Mouse (Mus musculus): ENCODE results near the gene Nppa.
"Not testable (repeated sequence)": the region's sequence is repeated elsewhere in the genome, so short reads cannot be mapped to it uniquely, and the experiment has no call there.

Gene Nppa

GRCm38 (mm10) chr4:148011332-148011731 lies 10.8 kb downstream of the Nppa start:
- DNase-seq (ENCODE audit: low spot score in 2 of 2) = no peak

GRCm38 (mm10) chr4:148012216-148012615 lies 11.7 kb downstream of the Nppa start:
- no peak for DNase-seq (ENCODE audit: low spot score in 2 of 2)

DNA sequence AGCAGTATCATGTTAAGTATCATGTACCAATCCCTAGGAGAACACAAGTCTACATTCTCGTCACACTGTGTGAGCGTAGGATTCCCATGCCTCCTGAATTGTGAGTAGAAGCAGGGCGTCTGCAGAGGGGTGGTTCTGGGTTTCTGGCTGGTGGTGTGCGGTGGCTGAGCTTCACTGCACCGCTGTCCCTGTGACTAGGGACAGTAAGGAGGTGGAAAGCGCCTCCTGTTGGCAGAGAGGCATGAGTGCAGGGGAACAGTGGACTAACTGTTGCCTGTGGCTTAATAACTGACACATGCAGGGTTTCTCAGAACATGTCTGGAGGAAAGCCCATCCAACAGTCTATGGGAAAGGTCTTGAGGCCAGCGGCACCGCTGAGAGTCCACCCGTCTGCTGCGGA lies 14.9 kb downstream of the Nppa start:
- no peak for DNase-seq (ENCODE audit: low spot score in 2 of 2)

DNA sequence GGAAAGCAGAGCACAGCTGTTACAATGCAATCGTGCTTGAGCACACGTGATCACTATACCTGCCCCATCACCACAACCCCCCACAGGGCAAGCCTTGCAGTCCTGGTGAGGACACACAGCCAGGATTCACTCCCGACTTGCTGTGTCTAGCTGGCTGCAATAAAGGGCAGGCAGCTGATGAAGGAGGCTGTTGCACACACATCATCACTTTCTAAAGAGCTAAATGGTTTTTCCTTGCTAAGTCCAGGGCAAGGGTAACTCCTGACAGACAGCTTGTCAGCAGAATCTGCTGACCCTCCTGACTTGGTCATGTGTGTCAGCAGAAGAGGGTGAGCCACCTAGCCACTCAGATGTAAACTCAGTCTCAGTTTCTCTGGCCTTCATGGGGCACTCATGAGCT lies 16.5 kb downstream of the Nppa start:
- DNase-seq (ENCODE audit: low spot score in 2 of 2) = no peak

DNA sequence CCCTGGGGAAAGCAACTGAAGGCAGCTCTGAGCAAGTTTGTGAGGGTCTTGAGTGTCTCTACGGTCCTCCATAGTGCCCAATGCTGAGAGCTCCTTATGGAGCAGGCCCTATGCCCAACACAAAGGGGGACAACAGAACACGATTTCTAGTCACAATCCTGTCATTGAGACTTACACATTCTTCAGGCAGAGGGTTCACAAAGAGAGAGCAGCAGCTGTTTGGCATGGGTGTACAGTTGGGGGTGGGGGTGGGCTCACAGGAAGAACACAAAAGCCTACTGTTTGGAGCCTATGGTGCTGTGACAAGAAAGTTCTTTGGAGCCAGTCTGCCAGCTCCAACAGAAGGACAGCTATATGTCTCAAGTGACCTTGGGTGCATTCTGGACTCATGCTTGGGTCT lies 17.9 kb downstream of the Nppa start:
- DNase-seq (ENCODE audit: low spot score in 2 of 2) = no peak

GRCm38 (mm10) chr4:148024003-148024402 lies 23.5 kb downstream of the Nppa start:
- no peak for DNase-seq (ENCODE audit: low spot score in 2 of 2)

- no peak for DNase-seq (ENCODE audit: low spot score in 2 of 2)
Measured at GRCm38 (mm10) chr4:148029297-148029696, 28.8 kb downstream of the Nppa start.

DNA sequence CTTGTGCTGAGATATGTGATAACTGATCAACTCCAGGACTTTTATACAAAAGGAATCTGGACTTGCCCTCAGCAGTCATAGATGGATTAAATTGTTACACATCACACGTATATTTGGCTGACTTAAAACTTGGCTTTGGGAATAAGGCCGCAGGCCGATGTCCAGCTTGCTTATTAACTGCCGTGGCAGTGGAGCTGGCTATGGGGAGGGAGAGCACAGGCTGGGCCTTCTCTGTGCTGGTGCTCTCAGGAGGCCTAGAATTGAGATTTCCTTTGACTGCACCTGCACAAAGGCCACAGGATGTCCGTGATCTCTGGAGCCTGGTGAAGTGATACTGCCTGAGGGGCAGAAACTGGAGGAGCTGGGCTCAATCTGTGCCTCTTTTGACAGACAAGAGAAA lies 30.0 kb downstream of the Nppa start:
- DNase-seq (ENCODE audit: low spot score in 2 of 2) = no peak

GRCm38 (mm10) chr4:148033858-148034410 lies 33.4 kb downstream of the Nppa start:
- DNase-seq (ENCODE audit: low spot score in 2 of 2) = no peak

DNA sequence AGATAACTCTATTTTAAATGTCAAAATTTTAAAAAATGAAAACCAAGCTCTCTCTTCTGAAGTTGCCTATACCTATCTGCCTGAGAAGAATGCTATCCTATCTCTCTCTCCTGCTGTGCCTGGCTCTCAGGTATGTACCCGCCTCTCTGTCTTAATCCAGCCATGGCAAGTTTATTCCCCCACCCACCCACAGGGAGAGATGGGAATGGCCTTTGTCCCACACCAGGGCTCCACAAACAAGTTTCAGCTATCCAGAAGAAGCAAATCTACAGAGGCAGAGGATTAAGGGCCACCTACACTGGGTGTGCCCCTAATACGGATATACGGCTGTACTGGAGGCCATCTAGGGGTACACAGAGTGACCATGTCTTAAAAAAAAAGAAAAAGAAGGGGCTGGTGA lies 34.9 kb downstream of the Nppa start:
- no peak for DNase-seq (ENCODE audit: low spot score in 2 of 2)

DNA sequence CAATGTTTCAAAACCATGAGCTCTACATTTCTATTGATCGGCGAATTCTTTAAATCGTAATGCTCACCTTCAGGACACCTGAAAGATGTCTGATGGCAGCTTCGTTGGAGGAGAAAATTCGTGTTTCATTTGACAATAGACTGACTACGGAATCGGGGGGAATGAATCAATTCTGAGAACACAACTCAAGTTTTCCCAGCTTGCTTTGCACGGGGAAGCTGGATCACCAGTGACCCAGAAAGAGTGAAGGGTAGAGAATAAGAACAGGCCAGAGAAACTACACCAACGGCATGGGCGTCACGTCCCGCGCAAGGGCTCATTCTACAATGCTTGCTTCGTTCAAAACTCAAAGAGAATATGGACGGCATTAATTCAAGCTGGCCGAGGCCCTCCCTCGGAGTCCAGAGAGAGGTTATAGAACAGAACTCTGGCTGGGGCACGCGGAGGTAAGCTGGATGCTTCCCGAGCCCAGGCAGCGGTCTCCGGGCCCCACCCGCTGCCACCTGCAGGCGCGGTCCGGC lies 37.6 kb downstream of the Nppa start:
- no peak for DNase-seq (ENCODE audit: low spot score in 2 of 2)

DNA sequence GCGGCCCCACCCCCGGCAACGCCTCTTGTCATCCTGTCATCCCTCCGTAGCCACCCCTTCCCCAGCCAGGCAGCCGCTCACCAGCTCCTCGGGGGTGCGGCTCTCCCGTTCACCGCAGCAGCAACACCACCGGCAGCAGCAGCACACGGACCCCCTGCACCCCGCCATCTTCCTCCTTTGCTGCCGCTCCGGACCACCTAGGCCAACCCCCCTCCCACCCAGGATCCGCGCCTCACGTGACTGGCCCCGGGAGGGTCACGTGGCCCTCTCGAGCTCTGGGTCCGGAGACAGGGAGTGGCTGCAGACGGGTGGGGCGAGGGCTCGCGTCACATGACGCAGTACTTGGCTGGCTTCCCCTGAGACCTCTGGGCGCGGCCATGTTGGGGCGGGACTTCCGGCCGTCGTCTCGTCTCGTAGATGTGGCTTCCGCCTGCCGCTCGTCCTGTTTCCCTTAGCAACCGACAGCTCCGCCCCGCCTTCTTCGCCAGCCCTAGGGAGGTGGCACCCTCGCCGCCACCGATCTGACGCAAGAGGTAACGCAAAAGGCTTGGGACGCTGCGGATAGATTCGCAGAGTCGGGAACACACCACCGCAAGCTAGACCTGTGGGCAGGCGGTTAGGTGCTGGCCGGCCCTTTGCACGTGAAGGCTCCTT lies 38.2 kb downstream of the Nppa start, which contains the start of the genes Clcn6 and Mthfr:
Gene Clcn6 (minus strand): TSS at position 222 of the 654 bp plus-strand sequence.
Gene Mthfr (plus strand): TSS at position 478 of the 654 bp plus-strand sequence.
- peak; percentile 99 to 100 for DNase-seq (ENCODE audit: low spot score in 2 of 2)

DNA sequence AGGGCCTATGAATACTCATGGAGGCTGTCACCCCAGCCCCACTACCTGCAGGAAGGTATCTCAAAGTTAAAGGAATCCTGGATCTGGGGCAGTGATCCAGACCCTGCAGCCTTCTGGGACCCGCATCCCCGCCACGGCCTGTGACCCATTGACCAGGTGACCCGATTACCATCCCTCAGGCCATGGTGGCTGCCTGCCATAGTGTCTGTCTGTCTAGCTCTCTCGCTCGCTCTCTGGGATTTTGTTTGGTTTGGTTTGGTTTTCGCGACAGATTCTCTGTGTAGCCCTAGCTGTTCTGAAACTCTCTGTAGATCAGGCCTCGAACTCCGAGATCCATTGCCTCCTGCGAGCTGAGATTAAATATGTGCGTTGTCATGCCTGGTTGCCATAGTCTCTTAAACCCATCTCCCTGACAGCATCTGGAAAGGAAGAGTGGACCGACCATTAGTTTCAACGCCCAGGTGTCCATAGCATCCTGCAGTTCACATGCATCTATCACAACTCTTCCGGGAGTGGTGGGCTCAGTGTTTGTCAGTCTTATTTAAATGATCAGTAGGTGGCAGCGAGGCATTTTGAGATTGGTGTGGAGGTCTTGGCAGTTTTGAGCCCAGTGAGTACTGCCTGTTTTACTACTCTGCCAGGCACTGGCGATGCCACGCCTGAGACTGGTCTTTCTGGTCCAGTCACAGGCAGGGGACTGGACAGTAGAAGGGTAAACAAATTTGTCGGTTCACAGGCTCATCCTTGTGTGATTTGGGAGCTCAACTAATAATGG lies 38.9 kb downstream of the Nppa start:
- DNase-seq (ENCODE audit: low spot score in 2 of 2) = no peak

GRCm38 (mm10) chr4:148040029-148040830 lies 39.7 kb downstream of the Nppa start:
- DNase-seq (ENCODE audit: low spot score in 2 of 2) = no peak

DNA sequence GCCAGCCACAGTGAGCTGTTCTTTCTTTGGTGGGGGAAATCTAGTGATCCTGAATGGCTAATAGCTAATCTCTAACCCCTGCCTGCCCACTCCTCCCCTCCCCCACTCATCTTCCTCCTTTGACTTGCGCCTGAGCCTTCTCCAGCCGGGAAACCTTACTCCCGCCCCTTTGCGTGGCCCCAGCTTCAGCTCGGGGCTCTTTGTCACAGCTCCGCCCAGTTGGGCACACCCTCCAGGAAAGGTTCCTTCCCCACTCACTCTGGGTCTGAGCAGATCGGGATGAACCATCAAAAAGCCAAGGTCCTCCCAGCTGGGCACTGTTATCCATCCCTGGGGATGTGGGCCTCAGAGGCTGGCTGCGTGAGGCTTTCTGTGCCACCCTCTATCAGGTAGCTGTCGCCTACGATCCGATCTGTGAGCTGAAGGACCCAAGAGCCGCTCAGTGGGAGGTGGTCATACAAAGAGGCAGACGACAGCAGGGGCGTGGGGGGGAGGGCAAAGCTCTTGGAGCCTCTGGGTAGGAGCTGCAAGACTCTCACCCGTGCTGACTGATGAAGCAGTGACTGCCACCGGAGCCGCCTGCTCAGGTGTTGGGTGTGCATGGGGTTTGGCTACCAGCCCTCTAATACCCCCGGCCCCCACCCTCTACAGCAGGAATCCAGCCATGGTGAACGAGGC lies 40.5 kb downstream of the Nppa start:
- peak in 1 of 2 experiments; percentile 58 for DNase-seq (ENCODE audit: low spot score in 2 of 2)

GRCm38 (mm10) chr4:148041611-148042191 lies 41.2 kb downstream of the Nppa start:
- DNase-seq (ENCODE audit: low spot score in 2 of 2) = peak in 1 of 2 experiments; percentile 37

DNA sequence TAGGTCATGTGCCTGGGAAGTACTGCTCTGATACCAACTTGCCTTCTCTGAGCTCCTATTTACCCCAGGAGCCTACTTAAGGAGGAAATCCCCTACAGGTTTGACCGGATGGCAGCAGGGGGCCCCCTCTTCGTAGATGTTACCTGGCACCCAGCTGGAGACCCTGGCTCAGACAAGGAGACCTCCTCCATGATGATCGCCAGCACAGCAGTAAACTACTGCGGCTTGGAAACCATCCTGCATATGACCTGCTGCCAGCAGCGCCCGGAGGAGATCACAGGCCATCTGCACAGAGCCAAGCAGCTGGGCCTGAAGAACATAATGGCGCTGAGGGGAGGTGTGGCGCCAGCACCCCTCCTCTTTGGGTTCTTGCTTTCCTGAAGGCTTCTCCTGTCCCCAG lies 42.8 kb downstream of the Nppa start:
- not testable (repeated sequence) for DNase-seq (ENCODE audit: low spot score in 2 of 2)

DNA sequence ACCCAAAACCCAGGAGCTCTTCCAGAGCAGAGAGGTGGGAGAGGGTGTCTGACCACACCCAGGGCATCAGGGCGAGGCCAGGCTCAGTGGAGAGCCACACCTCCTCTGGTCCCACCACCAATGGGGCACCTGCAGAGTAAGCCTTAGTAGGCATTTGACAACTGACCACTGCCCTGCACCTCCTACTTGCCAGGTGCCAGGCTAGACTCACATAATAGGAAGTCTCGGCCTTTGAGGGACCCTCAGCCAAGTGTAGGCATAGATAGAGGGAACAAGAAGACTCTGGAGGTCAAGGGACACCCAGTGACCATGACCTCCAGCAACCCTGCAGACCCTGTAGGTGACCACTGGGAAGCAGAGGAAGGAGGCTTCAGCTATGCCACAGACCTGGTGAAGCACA lies 43.6 kb downstream of the Nppa start:
- no peak for DNase-seq (ENCODE audit: low spot score in 2 of 2)

DNA sequence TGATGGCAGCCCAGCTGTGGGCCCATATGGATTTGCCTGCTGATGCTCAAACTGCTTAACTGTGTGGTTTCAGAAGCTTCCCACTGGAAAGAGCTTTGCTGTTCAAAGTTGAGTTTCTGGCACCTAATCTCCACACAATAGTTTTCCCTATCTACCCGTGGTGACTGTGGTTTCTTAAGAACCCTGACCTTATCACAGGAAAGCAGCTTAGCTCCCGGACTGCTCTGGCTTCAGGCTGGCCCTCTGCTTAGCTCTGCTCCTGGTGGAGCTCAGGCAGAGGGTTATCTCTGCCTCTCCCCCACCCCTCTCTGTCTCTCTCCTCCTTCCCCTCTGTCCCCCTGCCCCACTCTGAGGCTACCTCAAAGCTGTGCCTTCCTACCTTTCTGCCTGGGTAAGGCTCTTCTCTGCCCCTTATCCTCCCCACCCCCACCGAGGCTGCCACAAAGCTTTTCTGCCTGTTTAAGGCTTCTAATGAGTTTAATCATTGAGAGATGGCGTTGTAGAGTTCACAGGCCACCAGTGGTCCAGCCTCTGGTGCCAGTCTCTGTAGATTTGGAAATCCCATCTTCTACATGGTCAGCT lies 46.0 kb downstream of the Nppa start:
- no peak for DNase-seq (ENCODE audit: low spot score in 2 of 2)

DNA sequence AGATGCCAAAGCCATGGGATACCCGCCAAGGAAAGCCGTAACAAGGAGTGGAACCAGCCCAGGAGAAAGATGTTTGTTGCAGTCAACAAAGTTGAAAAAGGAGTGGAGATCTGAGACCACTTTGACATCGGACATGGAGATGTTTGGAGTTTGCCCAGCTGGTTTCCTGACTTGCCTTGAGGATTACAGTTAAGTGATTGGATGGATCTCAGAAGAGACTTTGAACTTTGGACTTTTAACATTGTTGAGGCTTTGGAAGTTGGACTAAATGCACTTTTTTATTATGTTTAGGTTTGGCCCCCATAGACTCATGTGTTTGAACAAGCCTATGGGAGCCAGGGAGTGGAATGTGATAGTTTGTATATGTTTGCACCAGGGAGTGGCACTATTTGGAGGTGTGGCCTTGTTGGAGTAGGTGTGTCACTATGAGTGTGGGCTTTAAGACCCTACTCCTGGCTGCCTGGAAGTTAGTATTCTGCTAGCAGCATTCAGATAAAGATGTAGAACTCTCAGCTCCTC lies 49.9 kb downstream of the Nppa start:
- DNase-seq (ENCODE audit: low spot score in 2 of 2) = not testable (repeated sequence)
